Mouse (Mus musculus): ENCODE data around the gene Gm14525.
"Not testable (repeated sequence)": the region's sequence is repeated elsewhere in the genome, so short reads cannot be mapped to it uniquely, and the experiment has no call there.

Gene Gm14525

GRCm38 (mm10) chrX:26702538-26702937, at the start of gene Gm14525:
Gm14525 (minus strand) TSS chrX:26702638.
- not testable (repeated sequence) for DNase-seq (ENCODE audit: low read depth, low spot score)

All from embryo, embryonic 11.5 days (tissue).